Mouse (Mus musculus) hindbrain, embryonic 14.5 days (tissue): ENCODE data around the gene Nsmce4a. TPM values are rescaled to one million over a fixed set of nuclear protein-coding genes. Genes with fewer than 3 reads are reported as not detected.

Experiments
- ATAC-seq: fragments of 200-750 bp; cut with Nextera tagmentation; 2 replicates; pipeline ENCODE4 v1.8.0; 2017; ENCODE audit warnings: moderate number of reproducible peaks, mild to moderate bottlenecking, moderate TSS enrichment, moderate library complexity; ENCODE audit not compliant: low FRiP score
- DNase-seq: peaks from one replicate; pipeline ENCODE4 v3.0.0-alpha.2; 2015; ENCODE audit warnings: low spot score
- H3K27ac ChIP-seq: fragments of 300-500 bp; sonication (generic); 2 replicates; pipeline ENCODE4 v1.5.1; 2014; ENCODE audit warnings: mild to moderate bottlenecking, moderate library complexity
- H3K27me3 ChIP-seq: fragments of 300-500 bp; sonication (generic); 2 replicates; pipeline ENCODE4 v1.6.1; 2014; ENCODE audit warnings: mild to moderate bottlenecking, low read length, mixed read lengths; ENCODE audit not compliant: control insufficient read depth, insufficient read depth
- H3K36me3 ChIP-seq: fragments of 300-500 bp; sonication (generic); replicated peaks from 2 replicates; pipeline ENCODE4 v1.6.1; 2014; ENCODE audit not compliant: control insufficient read depth, insufficient read depth
- H3K4me1 ChIP-seq: fragments of 300-500 bp; sonication (generic); replicated peaks from 2 replicates; pipeline ENCODE4 v1.6.1; 2014; ENCODE audit warnings: antibody characterized with exemption, low read length, mixed read lengths; ENCODE audit not compliant: control insufficient read depth, insufficient read depth
- H3K4me2 ChIP-seq: fragments of 300-500 bp; sonication (generic); replicated peaks from 2 replicates; pipeline ENCODE4 v1.6.1; 2014; ENCODE audit warnings: mild to moderate bottlenecking, moderate library complexity
- H3K4me3 ChIP-seq: fragments of 300-500 bp; sonication (generic); replicated peaks from 2 replicates; pipeline ENCODE4 v1.5.1; 2014; ENCODE audit warnings: mild to moderate bottlenecking, low read length
- H3K9ac ChIP-seq: fragments of 300-500 bp; sonication (generic); 2 replicates; pipeline ENCODE4 v1.6.1; 2014
- H3K9me3 ChIP-seq: fragments of 300-500 bp; sonication (generic); 2 replicates; pipeline ENCODE4 v1.6.1; 2016; ENCODE audit warnings: low read length; ENCODE audit not compliant: control insufficient read depth
- WGBS: fragments of 180-500 bp; shearing (Covaris S2); extraction: QIAGEN DNeasy Blood & Tissue Kit; methylation state at CpG from one replicate; pipeline ENCODE4 v1.1.7; 2014; 5-methylcytosine and 5-hydroxymethylcytosine counted together
- polyA plus RNA-seq: library from polyadenylated mRNA; unstranded; fragments of >200 nt; fragmentation: Nextera tagmentation; extraction: Ambion mirVana; gene quantifications from 2 replicates; pipeline ENCODE4 v1.2.1, GENCODE M21; 2014

Gene Nsmce4a
- polyA plus RNA-seq, 1 experiment from 2014 or later, result 96.7 TPM

- peak overlapping the region; percentile 79; the same call in 1 of the 2 replicates for H3K4me2 ChIP-seq
Measured at GRCm38 (mm10) chr7:130547635-130548175, 25.2 kb downstream of the Nsmce4a start.

GRCm38 (mm10) chr7:130546791-130547484 is 26.0 kb downstream of the Nsmce4a start:
- peak; percentile 91 for DNase-seq
- Histone ChIP-seq H3K36me3 (peaks cover 22% of the 10 kb centered on the region), H3K9ac (peak overlapping the region; percentile 85), H3K27ac (peak overlapping the region; percentile 98), H3K4me3 (peak overlapping the region; percentile 98), H3K4me2 (peak overlapping the region; percentile 79), H3K9me3 (no peaks in the 10 kb centered on the region), H3K27me3 (no peaks in the 10 kb centered on the region), H3K4me1 (peaks cover 10% of the 10 kb centered on the region)
- ATAC-seq, result peak; percentile 95
- under 1% methylated on average over 84 of the region's 84 CpGs for WGBS

More at GRCm38 (mm10) chr7:130547635-130548175, 25.2 kb downstream of the Nsmce4a start:
- no peak for DNase-seq
- peak overlapping the region; percentile 98 for H3K4me3 ChIP-seq
- peak overlapping the region; percentile 98; the same call in 1 of the 2 replicates for H3K27ac ChIP-seq
- ATAC-seq, result no peak
- no peaks in the 10 kb centered on the region for H3K9me3 ChIP-seq
- H3K27me3 ChIP-seq, result no peaks in the 10 kb centered on the region
- peak overlapping the region; percentile 85; the same call in 1 of the 2 replicates for H3K9ac ChIP-seq
- peaks cover 14% of the 10 kb centered on the region for H3K36me3 ChIP-seq
- 85% methylated on average over 12 of the region's 12 CpGs for WGBS
- H3K4me1 ChIP-seq, result peaks cover 10% of the 10 kb centered on the region

GRCm38 (mm10) chr7:130546421-130546790 is 26.5 kb downstream of the Nsmce4a start:
- peaks cover 27% of the 10 kb centered on the region for H3K36me3 ChIP-seq
- peak overlapping the region; percentile 79 for H3K4me2 ChIP-seq
- H3K27ac ChIP-seq, result peak overlapping the region; percentile 98
- ATAC-seq, result no peak
- WGBS, result 9% methylated on average over 7 of the region's 7 CpGs
- H3K4me3 ChIP-seq, result peak overlapping the region; percentile 98
- DNase-seq, result no peak
- H3K9ac ChIP-seq, result peak overlapping the region; percentile 85
- H3K4me1 ChIP-seq, result peaks cover 10% of the 10 kb centered on the region
- H3K27me3 ChIP-seq, result no peaks in the 10 kb centered on the region
- H3K9me3 ChIP-seq, result no peaks in the 10 kb centered on the region

- peak overlapping the region; percentile 85 for H3K9ac ChIP-seq
- ATAC-seq (no peak), DNase-seq (no peak)
- peak overlapping the region; percentile 98 for H3K27ac ChIP-seq
- H3K27me3 ChIP-seq, result no peaks in the 10 kb centered on the region
- 58% methylated on average over 3 of the region's 3 CpGs for WGBS
- no peaks in the 10 kb centered on the region for H3K9me3 ChIP-seq
- H3K36me3 ChIP-seq, result peaks cover 32% of the 10 kb centered on the region
- H3K4me2 ChIP-seq, result peak overlapping the region; percentile 79
- H3K4me3 ChIP-seq, result peak overlapping the region; percentile 98
- H3K4me1 ChIP-seq, result peaks cover 10% of the 10 kb centered on the region
Measured at GRCm38 (mm10) chr7:130545893-130546292, 27.0 kb downstream of the Nsmce4a start.

- H3K36me3 ChIP-seq, result peaks cover 34% of the 10 kb centered on the region
- H3K4me1 ChIP-seq, result peaks cover 10% of the 10 kb centered on the region
- no peak for DNase-seq
- 0 out of 2 replicates have a peak overlapping the region, but pooled peaks have one; percentile 85 for H3K9ac ChIP-seq
- no peaks in the 10 kb centered on the region for H3K27me3 ChIP-seq
- no peak for ATAC-seq
- 92% methylated on average over 5 of the region's 5 CpGs for WGBS
- 0 out of 2 replicates have a peak overlapping the region, but pooled peaks have one; percentile 98 for H3K4me3 ChIP-seq
- H3K27ac ChIP-seq, result no peak overlapping the region
- H3K9me3 ChIP-seq, result no peaks in the 10 kb centered on the region
- H3K4me2 ChIP-seq, result peak overlapping the region; percentile 79
Measured at GRCm38 (mm10) chr7:130545401-130545800, 27.5 kb downstream of the Nsmce4a start.

GRCm38 (mm10) chr7:130543181-130543580 is 29.7 kb downstream of the Nsmce4a start:
- Histone ChIP-seq H3K4me3 (no peak overlapping the region), H3K9ac (no peak overlapping the region), H3K4me1 (peaks cover 10% of the 10 kb centered on the region), H3K27me3 (no peaks in the 10 kb centered on the region), H3K27ac (no peak overlapping the region), H3K4me2 (no peak overlapping the region), H3K36me3 (peaks cover 56% of the 10 kb centered on the region), H3K9me3 (no peaks in the 10 kb centered on the region)
- DNase-seq, result no peak
- ATAC-seq, result no peak
- WGBS, result 98% methylated on average over 4 of the region's 4 CpGs

- ATAC-seq (no peak), DNase-seq (no peak)
- H3K27ac ChIP-seq, result no peak overlapping the region
- WGBS, result 88% methylated on average over 7 of the region's 7 CpGs
- H3K4me3 ChIP-seq, result no peak overlapping the region
- H3K4me2 ChIP-seq, result no peak overlapping the region
- no peak overlapping the region for H3K9ac ChIP-seq
- H3K9me3 ChIP-seq, result no peaks in the 10 kb centered on the region
- H3K4me1 ChIP-seq, result no peaks in the 10 kb centered on the region
- peaks cover 86% of the 10 kb centered on the region for H3K36me3 ChIP-seq
- no peaks in the 10 kb centered on the region for H3K27me3 ChIP-seq
Measured at GRCm38 (mm10) chr7:130540176-130540575, 32.7 kb downstream of the Nsmce4a start.

GRCm38 (mm10) chr7:130537068-130537467 is 35.9 kb downstream of the Nsmce4a start:
- H3K4me1 ChIP-seq, result no peaks in the 10 kb centered on the region
- H3K4me3 ChIP-seq, result no peak overlapping the region
- H3K27me3 ChIP-seq, result no peaks in the 10 kb centered on the region

GRCm38 (mm10) chr7:130535174-130535573 is 37.7 kb downstream of the Nsmce4a start:
- Histone ChIP-seq H3K4me1 (no peaks in the 10 kb centered on the region), H3K4me2 (no peak overlapping the region), H3K9ac (no peak overlapping the region), H3K27me3 (no peaks in the 10 kb centered on the region), H3K9me3 (no peaks in the 10 kb centered on the region), H3K36me3 (peaks cover 78% of the 10 kb centered on the region), H3K4me3 (no peak overlapping the region), H3K27ac (no peak overlapping the region)
- ATAC-seq (no peak), DNase-seq (no peak)
- 87% methylated on average over 4 of the region's 4 CpGs for WGBS

More at GRCm38 (mm10) chr7:130537068-130537467, 35.9 kb downstream of the Nsmce4a start:
- DNase-seq (no peak), ATAC-seq (no peak)
- 86% methylated on average over 4 of the region's 4 CpGs for WGBS
- Histone ChIP-seq H3K9me3 (no peaks in the 10 kb centered on the region), H3K9ac (no peak overlapping the region), H3K4me2 (no peak overlapping the region), H3K27ac (no peak overlapping the region), H3K36me3 (peaks cover 80% of the 10 kb centered on the region)
